Mouse (Mus musculus): ENCODE data around the gene Adra1b. TPM values are rescaled to one million over a fixed set of nuclear protein-coding genes. Genes with fewer than 3 reads are reported as not detected.

Adra1b gene
- polyA plus RNA-seq, 1 experiment: 19.8 TPM

DNA sequence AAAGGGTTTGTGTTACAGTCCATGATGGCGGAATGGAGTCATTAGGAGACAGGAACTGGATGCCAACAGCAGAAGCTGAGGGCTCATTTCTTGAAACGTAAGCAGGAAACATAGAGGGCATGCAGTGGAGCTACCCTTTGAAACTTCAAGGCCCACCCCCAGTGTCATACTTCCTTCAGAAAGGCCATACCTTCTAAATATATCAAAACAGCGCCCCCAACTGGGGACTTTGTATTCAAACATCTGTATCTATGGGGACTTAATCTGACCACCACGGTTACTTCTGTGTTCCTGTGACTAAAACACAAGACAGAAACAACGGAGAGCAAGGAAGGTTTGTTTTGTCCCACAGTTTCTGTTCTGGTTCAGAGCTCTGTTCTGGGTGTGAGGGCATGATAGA is 145.6 kb downstream of the Adra1b start:
- no peak for TF ChIP-seq CTCF (IDR thresholded peaks at IDR 0.05; ENCODE audit: extremely low read depth, insufficient read depth, low read length)
- TF ChIP-seq POLR2A (IDR thresholded peaks at IDR 0.05; ENCODE audit: extremely low read depth, insufficient read depth, low read length): no peak
- Histone ChIP-seq H3K27ac (ENCODE audit: insufficient read depth, low read length) (no peak overlapping the region), H3K4me1 (ENCODE audit: control insufficient read depth, insufficient read depth, low read length) (no peaks in the 10 kb centered on the region), H3K4me3 (ENCODE audit: insufficient read depth, low read length) (no peak overlapping the region)

DNA sequence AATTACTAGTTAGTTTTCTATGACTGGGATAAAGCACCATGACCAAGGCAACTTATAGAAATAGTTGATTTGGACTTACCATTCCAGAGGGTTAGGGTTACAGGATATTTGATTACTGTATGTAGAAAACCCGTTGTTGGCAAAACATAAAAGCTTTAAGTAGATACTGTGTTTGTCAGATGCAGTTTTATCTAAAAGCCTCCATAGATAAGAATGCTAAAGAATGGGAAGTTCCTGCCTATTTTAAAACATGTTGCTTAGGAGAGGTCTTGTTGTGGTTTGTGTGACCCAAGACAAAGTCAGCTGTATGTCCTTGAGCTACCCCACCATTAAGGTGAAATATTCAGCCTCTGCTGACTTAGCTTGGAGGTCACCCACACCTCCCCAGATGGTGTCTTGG is 146.4 kb downstream of the Adra1b start:
- Histone ChIP-seq H3K4me1 (ENCODE audit: control insufficient read depth, insufficient read depth, low read length) (no peaks in the 10 kb centered on the region), H3K4me3 (ENCODE audit: insufficient read depth, low read length) (no peak overlapping the region), H3K27ac (ENCODE audit: insufficient read depth, low read length) (no peak overlapping the region)
- no peak for TF ChIP-seq CTCF (IDR thresholded peaks at IDR 0.05; ENCODE audit: extremely low read depth, insufficient read depth, low read length)

DNA sequence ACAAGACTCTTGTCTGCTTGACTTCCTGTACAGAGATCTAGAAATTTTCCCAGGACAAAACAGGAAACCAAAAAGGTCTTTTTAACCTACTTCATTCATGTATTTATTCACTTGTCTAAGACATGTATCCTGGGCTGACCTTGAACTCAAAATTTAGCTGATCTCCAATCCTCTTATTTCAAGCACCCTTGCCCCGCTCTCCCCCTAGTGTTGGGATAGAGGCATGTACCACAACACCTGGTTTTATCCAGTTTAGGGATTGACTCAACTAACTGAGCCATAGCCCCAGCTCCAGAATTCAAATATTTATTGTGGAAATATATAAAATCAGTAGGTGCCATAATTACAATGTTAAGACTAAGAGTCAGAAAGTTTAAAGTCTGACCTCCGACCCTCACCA is 149.5 kb downstream of the Adra1b start:
- Histone ChIP-seq H3K4me3 (ENCODE audit: insufficient read depth, low read length) (no peak overlapping the region), H3K27ac (ENCODE audit: insufficient read depth, low read length) (no peak overlapping the region), H3K4me1 (ENCODE audit: control insufficient read depth, insufficient read depth, low read length) (no peaks in the 10 kb centered on the region)
- no peak for TF ChIP-seq CTCF (IDR thresholded peaks at IDR 0.05; ENCODE audit: extremely low read depth, insufficient read depth, low read length)
- no peak for TF ChIP-seq POLR2A (IDR thresholded peaks at IDR 0.05; ENCODE audit: extremely low read depth, insufficient read depth, low read length)

DNA sequence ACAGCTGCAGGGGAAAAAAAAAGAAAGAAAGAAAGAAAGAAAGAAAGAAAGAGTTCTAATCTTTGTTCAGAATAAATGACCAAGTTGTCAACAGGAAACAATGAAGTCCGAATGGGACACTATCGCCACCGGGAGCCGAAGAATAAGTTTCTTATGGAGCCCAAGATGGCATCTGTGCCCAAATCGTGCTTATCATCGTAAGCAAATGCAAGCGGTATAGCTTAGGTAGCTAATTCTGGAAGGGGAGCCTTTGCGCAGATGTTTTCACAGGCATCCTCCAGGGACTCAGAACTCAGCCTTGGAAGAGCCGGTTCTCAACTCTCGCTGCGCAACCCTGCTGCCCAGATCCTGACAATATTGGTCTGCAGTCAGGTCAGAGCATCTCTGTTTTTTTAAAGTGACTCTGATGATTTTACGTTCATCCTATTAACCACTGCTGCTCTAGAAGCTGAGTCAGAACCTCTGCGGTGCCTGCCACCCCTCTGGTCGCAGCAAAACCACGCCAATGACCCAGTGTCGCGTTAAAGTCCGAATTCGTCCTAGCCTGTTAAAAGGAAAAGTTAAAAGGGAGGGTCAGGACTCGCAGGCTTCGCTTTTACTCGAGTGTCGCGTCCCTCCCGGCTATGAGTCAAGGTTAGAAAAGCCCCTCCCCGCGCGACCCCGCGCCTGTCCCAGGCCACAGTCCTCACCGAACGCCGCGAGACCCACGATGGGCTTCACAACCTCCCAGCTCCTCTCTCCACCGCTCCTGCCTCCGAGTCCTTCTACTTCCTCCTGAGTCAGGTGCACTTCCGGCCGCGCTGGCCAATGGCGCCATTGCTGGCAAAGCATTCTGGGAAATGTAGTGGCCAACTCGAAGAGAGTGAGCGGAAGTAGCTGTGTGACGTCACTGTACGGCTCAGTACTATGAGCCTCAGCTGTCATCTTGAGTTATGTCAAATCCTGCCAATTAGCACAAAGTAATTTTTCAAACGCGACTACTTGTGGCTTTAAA is 153.5 kb downstream of the Adra1b start, which contains the start of gene Ttc1:
Ttc1 (minus strand) TSS at position 776 of the 994 bp plus-strand sequence.
- Histone ChIP-seq H3K4me3 (ENCODE audit: insufficient read depth, low read length) (peak within 1 kb of the TSS; percentile 76), H3K27ac (ENCODE audit: insufficient read depth, low read length) (no peak within 1 kb of the TSS), H3K4me1 (ENCODE audit: control insufficient read depth, insufficient read depth, low read length) (peaks cover 2% of the 10 kb centered on the region; the same call in 1 of the 2 replicates)
- TF ChIP-seq CTCF (IDR thresholded peaks at IDR 0.05; ENCODE audit: extremely low read depth, insufficient read depth, low read length) (no peak), POLR2A (IDR thresholded peaks at IDR 0.05; ENCODE audit: extremely low read depth, insufficient read depth, low read length) (peak; percentile 89; the same call in 1 of the 2 replicates)

DNA sequence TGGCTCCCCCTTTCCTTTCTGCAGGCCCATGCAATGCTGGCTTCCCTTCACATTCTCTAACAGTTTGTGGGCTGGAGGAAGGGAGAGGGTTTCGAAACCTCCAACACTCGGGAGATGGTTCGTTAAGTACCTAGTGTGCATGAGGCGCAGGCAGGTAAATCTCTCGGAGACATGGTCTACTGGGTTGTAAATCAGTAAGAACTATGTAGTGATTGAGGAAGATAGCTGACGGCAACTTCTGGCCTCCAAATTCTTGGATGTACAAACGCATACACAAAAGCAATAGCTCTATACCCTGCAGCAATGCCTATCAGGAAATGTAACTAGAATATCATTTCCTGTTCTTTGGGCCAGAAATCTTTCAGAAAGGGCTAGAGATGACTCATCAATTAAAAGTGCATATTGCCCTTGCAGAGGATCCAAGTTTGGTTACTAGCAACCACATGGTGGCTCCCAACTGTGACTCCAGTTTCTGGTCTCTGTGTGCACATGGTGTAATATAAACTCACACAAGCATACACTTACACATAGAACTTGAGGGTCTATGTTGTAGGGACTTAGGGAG is 172.2 kb downstream of the Adra1b start:
- Histone ChIP-seq H3K27ac (ENCODE audit: insufficient read depth, low read length) (no peak overlapping the region), H3K4me3 (ENCODE audit: insufficient read depth, low read length) (no peak overlapping the region), H3K4me1 (ENCODE audit: control insufficient read depth, insufficient read depth, low read length) (no peaks in the 10 kb centered on the region)
- no peak for TF ChIP-seq POLR2A (IDR thresholded peaks at IDR 0.05; ENCODE audit: extremely low read depth, insufficient read depth, low read length)
- TF ChIP-seq CTCF (IDR thresholded peaks at IDR 0.05; ENCODE audit: extremely low read depth, insufficient read depth, low read length): no peak

DNA sequence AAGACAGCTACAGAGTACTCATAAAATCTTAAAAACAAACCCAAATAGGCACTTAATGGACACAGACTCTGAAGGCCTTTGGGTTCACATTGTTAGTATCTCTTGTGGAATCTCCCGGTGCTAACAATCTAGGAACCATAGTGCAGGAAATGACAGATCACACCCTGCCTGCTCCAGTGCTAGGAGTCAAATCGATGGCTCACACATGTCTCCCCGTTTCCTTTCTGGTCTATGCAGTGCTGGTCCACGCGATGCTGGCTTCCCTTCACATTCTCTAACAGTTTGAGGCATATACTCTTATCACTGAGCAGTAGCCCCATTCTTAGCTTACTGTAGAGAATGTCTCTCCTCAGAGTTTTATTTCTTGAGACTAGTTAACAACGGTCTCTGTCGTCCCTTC is 173.2 kb downstream of the Adra1b start:
- no peak for TF ChIP-seq CTCF (IDR thresholded peaks at IDR 0.05; ENCODE audit: extremely low read depth, insufficient read depth, low read length)
- TF ChIP-seq POLR2A (IDR thresholded peaks at IDR 0.05; ENCODE audit: extremely low read depth, insufficient read depth, low read length): no peak
- H3K27ac ChIP-seq (ENCODE audit: insufficient read depth, low read length): no peak overlapping the region
- no peak overlapping the region for H3K4me3 ChIP-seq (ENCODE audit: insufficient read depth, low read length)
- H3K4me1 ChIP-seq (ENCODE audit: control insufficient read depth, insufficient read depth, low read length): peaks cover 3% of the 10 kb centered on the region; the same call in 1 of the 2 replicates

Other genes starting within 250 kb of the Adra1b start
- gene Pwwp2a, start 219.2 kb downstream of the Adra1b start, polyA plus RNA-seq (2012; rRNA removed): 36.2 and 37.2 TPM in 2 replicates
- 52.0 and 53.8 TPM in 2 replicates for gene Ttc1, start 153.2 kb downstream of the Adra1b start, polyA plus RNA-seq (2012; rRNA removed)

Data from cortical plate, adult 2 months (tissue).